Mouse (Mus musculus): ENCODE measurements at regions not wholly inside any gene's neighbourhood (a gene's known extent, or its start where the extent isn't known, plus 50 kb on each side); places are given as distances from the start of the nearest gene placed in this dataset.

GRCm38 (mm10) chr14:24770015-24770977, 283.4 kb downstream of the Rps24 start:
- ATAC-seq: no peak

GRCm38 (mm10) chr14:24771663-24772062, 284.7 kb downstream of the Rps24 start:
- no peak for ATAC-seq

GRCm38 (mm10) chr14:24772129-24772528, 285.2 kb downstream of the Rps24 start:
- no peak for ATAC-seq

- peak; percentile 74 for ATAC-seq
Observed at GRCm38 (mm10) chr14:24778748-24779630, 292.1 kb downstream of the Rps24 start.

- no peak for ATAC-seq
Observed at GRCm38 (mm10) chr14:24781674-24782073, 294.7 kb downstream of the Rps24 start.

- ATAC-seq: no peak
Observed at GRCm38 (mm10) chr14:24783889-24784288, 297.0 kb downstream of the Rps24 start.

- ATAC-seq: no peak
Observed at GRCm38 (mm10) chr14:24785452-24785851, 298.5 kb downstream of the Rps24 start.

GRCm38 (mm10) chr14:24793375-24794285, 306.7 kb downstream of the Rps24 start:
- no peak for ATAC-seq

GRCm38 (mm10) chr14:24794359-24794845, 307.5 kb downstream of the Rps24 start:
- ATAC-seq: no peak

GRCm38 (mm10) chr14:24797494-24797893, 310.6 kb downstream of the Rps24 start:
- no peak for ATAC-seq

- no peak for ATAC-seq
Observed at GRCm38 (mm10) chr14:24798066-24798465, 311.1 kb downstream of the Rps24 start.

- ATAC-seq: no peak
Observed at GRCm38 (mm10) chr14:24803001-24803655, 316.2 kb downstream of the Rps24 start.

GRCm38 (mm10) chr14:24807061-24807460, 320.1 kb downstream of the Rps24 start:
- ATAC-seq: no peak

GRCm38 (mm10) chr14:24822876-24823567, 336.1 kb downstream of the Rps24 start:
- no peak for ATAC-seq

- no peak for ATAC-seq
Observed at GRCm38 (mm10) chr14:24824351-24824750, 337.4 kb downstream of the Rps24 start.

GRCm38 (mm10) chr14:24825722-24826386, 338.9 kb downstream of the Rps24 start:
- ATAC-seq: no peak

- ATAC-seq: no peak
Observed at GRCm38 (mm10) chr14:24826471-24827337, 339.8 kb downstream of the Rps24 start.

- ATAC-seq: no peak
Observed at GRCm38 (mm10) chr14:24827381-24828031, 340.6 kb downstream of the Rps24 start.

- ATAC-seq: no peak
Observed at GRCm38 (mm10) chr14:24829001-24829400, 342.1 kb downstream of the Rps24 start.
